Mouse (Mus musculus) embryonic fibroblast, embryonic 13.5 days (primary cell): ENCODE measurements around the gene Cit.

Source experiments
- CTCF ChIP-seq: IDR thresholded peaks from 2 replicates; pipeline ENCODE4 v1.5.1; 2011; ENCODE audit warnings: mild to moderate bottlenecking, control low read depth, low read length, moderate library complexity, borderline replicate concordance; ENCODE audit not compliant: insufficient read depth
- POLR2A ChIP-seq: IDR thresholded peaks from 2 replicates; pipeline ENCODE4 v1.6.1; 2011; ENCODE audit warnings: low read depth, mild to moderate bottlenecking, control low read depth, low read length, moderate library complexity

DNA sequence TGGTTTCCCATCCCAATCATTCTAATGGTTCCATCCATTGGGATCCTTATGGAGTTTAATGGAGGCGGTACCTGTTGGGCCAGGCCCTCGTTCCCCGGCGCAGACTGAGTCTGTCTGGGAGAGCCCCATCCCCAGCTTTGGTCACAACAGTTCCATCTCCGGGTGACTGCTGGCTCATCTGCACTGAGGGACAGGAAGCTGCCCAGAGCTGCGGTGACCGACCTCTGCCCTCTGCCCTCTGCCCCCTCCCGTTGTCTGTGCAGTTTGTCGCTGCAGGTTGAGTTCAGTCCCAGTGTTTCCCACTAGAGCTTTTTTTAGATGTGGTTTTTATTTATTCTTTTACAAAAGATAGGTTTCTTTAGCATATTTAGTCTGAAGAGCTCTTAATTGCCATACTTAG lies 76.9 kb downstream of the Cit start:
- TF ChIP-seq CTCF = no peak
- TF ChIP-seq POLR2A = no peak
